Mouse (Mus musculus): ENCODE measurements around the gene Kif12. TPM values are rescaled to one million over a fixed set of nuclear protein-coding genes. Genes with fewer than 3 reads are reported as not detected.

The Kif12 gene
- polyA plus RNA-seq, 1 experiment, result 6.3 TPM

GRCm38 (mm10) chr4:63165636-63166035 is 6.3 kb downstream of the Kif12 start:
- WGBS, result 77% methylated on average over 4 of the region's 4 CpGs
- no peak for DNase-seq (ENCODE audit: low read depth, low spot score)

DNA sequence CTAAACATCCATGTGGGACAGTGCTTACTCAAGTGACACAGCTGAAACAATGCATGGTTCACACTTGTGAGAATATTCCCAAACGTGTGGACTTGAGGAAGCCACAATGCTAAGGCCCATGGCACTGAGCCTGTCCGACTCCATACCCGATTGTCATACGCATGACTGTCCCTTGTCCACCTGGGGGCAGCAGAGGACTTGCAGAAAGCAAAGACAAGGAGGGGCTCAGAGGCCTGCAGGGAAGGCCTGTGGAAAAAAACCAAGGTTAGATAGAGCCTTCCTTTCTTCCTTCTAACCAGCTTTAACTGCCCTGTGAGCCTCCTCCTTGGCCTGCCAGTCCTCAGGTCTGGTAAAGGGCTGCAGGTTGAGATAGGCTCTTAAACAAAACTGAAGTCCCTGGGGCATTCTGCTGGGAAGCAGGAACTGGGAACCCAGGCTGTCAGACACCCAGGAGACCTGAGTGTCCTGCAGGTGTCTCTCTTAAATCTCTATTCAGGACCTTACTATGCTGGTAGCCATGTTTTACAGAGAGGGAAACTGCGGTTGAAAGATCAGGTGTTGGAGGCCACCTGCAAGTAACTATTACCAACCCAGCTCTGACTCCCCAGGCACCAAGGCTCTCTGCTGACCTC is 12.9 kb downstream of the Kif12 start:
- DNase-seq (ENCODE audit: low read depth, low spot score), result peak; percentile 73
- WGBS, result 7% methylated on average over 5 of the region's 5 CpGs

DNA sequence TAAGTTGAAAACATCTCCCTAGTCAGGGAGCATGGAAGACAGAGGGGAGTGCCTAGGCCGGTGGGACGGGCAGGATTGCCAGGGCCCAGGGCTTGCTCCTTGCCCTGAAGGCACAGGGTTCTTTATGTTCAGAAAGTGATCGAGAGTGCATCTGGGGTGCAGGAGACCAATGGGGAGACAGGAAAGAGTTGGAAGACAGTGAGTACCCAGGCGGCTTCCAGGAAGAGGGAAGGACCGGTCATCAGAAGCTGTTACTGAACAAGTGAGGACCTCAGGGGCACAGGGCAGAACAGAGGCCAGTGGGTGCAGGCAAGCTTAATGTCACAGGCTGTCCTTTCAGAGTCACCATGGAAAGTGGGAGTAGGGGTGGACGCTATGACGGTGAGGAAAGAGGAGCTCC is 13.7 kb downstream of the Kif12 start:
- DNase-seq (ENCODE audit: low read depth, low spot score), result no peak
- WGBS, result 83% methylated on average over 7 of the region's 7 CpGs

- DNase-seq (ENCODE audit: low read depth, low spot score), result peak; percentile 36
- WGBS, result 25% methylated on average over 8 of the region's 8 CpGs
Observed at GRCm38 (mm10) chr4:63156726-63157634, 15.0 kb downstream of the Kif12 start.

DNA sequence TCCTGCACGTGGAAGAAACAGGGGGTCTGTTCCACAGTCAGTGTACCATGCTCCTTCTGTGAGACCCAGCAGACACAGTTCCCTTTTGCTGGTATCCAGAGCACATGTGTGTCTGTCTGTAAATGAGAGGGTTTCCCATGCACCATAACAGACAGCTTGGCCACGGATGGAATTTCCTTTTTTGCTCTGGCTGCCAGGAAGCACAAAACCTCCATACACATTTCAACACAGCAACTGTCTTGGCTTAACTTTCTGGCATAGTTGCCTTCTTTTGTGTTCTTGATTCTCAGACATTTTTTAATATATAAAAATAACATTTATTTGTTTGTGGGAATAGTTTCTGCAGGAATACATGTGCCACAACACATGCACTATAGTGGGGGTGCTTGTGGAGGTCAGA is 16.3 kb downstream of the Kif12 start:
- no peak for DNase-seq (ENCODE audit: low read depth, low spot score)
- WGBS, result 54% methylated on average over 2 of the region's 2 CpGs

GRCm38 (mm10) chr4:63154699-63155098 is 17.2 kb downstream of the Kif12 start, which contains the start of gene Ambp:
Ambp (minus strand) TSS chr4:63154799.
- WGBS, result 53% methylated on average over 5 of the region's 5 CpGs
- no peak for DNase-seq (ENCODE audit: low read depth, low spot score)

DNA sequence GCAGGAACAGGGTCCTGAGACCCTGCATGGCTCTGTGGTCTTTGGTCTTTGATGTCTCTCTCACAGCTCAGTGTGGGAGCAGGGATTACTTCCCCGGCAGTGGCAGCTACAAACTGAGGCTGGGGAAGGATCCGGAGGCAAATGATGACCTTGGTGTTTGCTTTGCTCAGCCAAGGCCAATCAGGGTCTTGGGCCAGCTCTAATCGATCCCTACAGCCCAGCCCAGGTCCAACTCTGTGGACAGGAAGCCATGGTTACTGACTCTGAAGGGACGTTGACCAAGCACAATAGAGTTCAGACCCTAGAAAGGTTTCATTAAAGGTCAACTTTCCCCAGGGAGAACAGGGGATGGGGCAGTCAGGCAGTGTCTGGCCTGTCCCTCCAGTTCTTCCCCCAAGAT is 17.9 kb downstream of the Kif12 start:
- 61% methylated on average over 4 of the region's 4 CpGs for WGBS
- DNase-seq (ENCODE audit: low read depth, low spot score), result no peak

GRCm38 (mm10) chr4:63151127-63151526 is 20.8 kb downstream of the Kif12 start:
- WGBS, result 86% methylated on average over 6 of the region's 6 CpGs

DNA sequence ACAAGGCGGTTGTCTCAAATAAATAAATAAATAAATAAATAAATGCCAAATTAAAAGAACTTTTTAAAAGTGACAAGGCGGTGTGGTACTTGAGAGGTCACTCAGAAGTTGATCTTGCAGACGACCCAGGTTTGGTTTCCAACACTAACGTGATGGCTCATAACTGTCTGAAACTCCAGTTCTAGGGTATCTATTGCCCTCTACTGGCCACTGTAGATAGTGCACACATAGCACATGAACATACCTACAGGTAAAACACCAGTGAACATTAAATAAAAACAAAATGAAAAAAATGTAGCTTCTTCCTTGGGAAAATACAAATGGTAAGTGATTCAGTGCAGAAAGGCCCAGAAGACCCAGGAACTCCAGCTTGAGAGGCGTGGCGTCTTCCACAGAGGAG is 24.7 kb downstream of the Kif12 start:
- 98% methylated on average over 6 of the region's 6 CpGs for WGBS
- no peak for DNase-seq (ENCODE audit: low read depth, low spot score)

More at GRCm38 (mm10) chr4:63151127-63151526, 20.8 kb downstream of the Kif12 start:
- no peak for DNase-seq (ENCODE audit: low read depth, low spot score)

DNA sequence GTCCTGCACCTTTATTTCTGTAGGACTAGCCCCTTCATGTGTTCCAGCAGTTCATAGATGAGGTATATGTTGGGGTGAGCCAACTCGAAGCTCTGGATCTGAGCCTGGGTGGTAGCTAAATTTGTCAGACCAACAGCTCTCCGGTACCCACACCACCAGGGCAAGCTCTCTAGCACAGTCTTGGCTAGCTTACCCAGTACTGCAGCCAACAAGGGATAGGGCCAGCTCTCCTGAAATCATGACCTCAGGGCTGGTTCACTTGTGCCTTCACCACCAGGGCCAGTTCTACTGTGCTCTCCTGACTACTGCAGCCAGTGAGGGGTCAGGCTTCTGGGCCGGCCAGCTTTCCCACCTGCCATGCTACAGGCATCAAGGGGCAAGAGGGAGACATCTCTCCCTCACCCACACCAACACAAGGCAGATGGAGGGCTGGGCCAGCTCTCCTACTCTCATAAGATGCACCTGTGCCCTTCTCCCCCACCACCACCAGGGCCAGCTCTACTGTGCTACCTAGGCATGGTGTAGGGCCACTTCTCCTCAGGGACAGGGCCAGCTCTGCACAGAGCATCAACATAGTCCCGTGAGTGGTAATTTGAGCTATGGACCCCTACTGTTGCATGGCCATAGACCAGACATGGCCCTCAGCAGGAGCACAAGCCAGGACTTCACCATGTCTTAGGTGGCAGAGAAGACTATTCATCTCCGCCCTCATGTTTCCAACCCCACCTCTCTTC is 41.9 kb downstream of the Kif12 start:
- 97% methylated on average over 5 of the region's 5 CpGs for WGBS
- DNase-seq (ENCODE audit: low read depth, low spot score), result no peak

DNA sequence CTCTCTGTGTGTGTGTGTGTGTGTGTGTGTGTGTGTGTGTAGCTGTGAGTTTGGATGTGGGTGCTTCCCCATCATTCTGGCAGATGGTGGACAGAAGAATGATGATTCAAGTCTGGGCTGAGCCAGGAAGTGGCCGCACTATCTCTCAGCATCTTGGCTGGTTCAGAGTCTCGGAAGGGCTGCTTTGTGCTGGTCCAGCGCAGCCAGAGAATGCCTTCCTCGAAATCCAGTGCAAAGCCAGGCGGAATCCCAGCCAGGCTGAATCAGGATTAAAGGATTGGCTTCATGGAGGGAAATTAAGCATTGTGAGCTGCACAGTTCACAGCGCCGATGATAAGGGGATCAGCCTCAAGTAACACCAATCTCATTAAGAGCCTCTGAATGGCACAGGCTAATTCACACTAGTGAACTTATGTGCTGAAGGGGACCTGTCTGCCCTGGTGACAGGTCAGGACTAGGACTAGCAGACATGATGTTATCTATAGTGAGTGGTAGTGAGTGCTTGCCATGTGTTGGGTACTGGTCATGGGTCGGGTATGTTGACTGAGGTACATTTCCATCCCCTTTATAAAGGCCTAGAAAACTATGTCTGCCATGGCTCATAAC is 47.0 kb downstream of the Kif12 start:
- 89% methylated on average over 8 of the region's 8 CpGs for WGBS
- no peak for DNase-seq (ENCODE audit: low read depth, low spot score)

DNA sequence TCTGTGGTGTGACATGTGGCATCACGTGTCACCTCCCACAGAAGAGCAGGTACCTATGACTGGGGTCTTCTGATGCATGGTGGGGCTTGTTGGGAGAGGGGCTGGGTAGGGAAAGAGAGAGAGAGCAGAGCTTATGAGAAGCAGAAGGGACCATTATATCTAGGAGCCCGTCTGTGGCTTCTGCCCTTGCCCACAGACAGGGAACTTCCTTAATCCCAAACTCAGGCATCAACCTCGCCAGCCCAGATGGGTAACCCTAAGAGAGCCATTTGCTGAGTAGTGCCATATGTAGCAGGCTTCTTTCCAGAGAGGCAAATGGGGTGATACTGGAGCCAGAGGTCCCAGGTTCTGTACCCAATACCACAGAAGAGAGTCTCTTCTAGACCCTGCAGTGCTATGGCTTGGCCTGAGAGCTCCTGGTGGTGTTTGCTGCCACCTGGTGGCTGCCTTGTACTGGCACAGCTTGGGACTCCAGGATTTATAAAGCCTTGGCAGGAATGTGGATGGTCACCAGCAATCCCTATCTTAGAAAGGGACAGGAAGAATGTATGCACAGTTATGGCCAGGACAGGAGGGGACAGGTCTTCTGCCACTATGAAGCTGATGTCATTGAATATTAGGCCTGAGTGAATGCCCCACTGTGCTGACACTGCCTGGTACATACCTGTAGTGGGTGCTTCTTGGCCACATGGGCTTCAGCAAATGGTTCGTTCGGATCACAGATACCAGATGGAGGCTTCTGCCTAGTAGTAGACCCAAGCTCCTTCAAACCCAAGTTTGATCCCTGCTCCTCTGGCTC is 53.1 kb downstream of the Kif12 start:
- peak; percentile 36 for DNase-seq (ENCODE audit: low read depth, low spot score)
- 89% methylated on average over 5 of the region's 5 CpGs for WGBS

Other genes with a start within 250 kb of the Kif12 start
- gene Zfp618, start 206.6 kb downstream of the Kif12 start, polyA plus RNA-seq (2012; rRNA removed), result 0.42 and 0.91 TPM in 2 replicates
- 0.26 and 0.73 TPM in 2 replicates for gene Ambp, start 17.3 kb downstream of the Kif12 start, polyA plus RNA-seq (2012; rRNA removed)
- 5.5 and 6.0 TPM in 2 replicates for gene Col27a1, start 41.9 kb upstream of the Kif12 start, polyA plus RNA-seq (2012; rRNA removed)
- 3.2 and 4.3 TPM in 2 replicates for gene Orm1, start 172.4 kb upstream of the Kif12 start, polyA plus RNA-seq (2012; rRNA removed)
- gene Orm3, start 184.0 kb upstream of the Kif12 start, polyA plus RNA-seq (2012; rRNA removed), result 0.11 TPM in 1 of 2 replicates, not detected in the other
- 0.15 and 0.21 TPM in 2 replicates for gene Orm2, start 190.3 kb upstream of the Kif12 start, polyA plus RNA-seq (2012; rRNA removed)
- gene Akna, start 231.2 kb upstream of the Kif12 start, polyA plus RNA-seq (2012; rRNA removed), result 7.6 and 8.7 TPM in 2 replicates